Mouse (Mus musculus): ENCODE results near the gene Frs3.

GRCm38 (mm10) chr17:47682836-47683235, 6.0 kb upstream of the Frs3 start:
- TF ChIP-seq CTCF (IDR thresholded peaks at IDR 0.05; ENCODE audit: low read depth) (no peak), EP300 (IDR thresholded peaks at IDR 0.05; ENCODE audit: low read depth) (no peak)
